Mouse (Mus musculus): ENCODE data around the gene Clstn1. TPM values are rescaled to one million over a fixed set of nuclear protein-coding genes. Genes with fewer than 3 reads are reported as not detected.

The Clstn1 gene
- polyA plus RNA-seq, 1 experiment from 2014 or later = 164 TPM

GRCm38 (mm10) chr4:149553834-149554233 is 32.4 kb upstream of the Clstn1 start:
- Histone ChIP-seq H3K4me2 (no peak overlapping the region), H3K27me3 (replicated peaks) (no peaks in the 10 kb centered on the region), H3K4me1 (no peaks in the 10 kb centered on the region), H3K9ac (no peak overlapping the region), H3K9me3 (no peaks in the 10 kb centered on the region), H3K27ac (no peak overlapping the region), H3K4me3 (no peak overlapping the region), H3K36me3 (replicated peaks) (no peaks in the 10 kb centered on the region)
- WGBS = 81% methylated on average over 7 of the region's 7 CpGs
- ATAC-seq (replicated peaks) = no peak

GRCm38 (mm10) chr4:149556111-149556510 is 30.2 kb upstream of the Clstn1 start:
- H3K27me3 ChIP-seq (replicated peaks) = no peaks in the 10 kb centered on the region
- H3K27ac ChIP-seq = no peak overlapping the region
- no peak overlapping the region for H3K4me2 ChIP-seq
- H3K36me3 ChIP-seq (replicated peaks) = 0 out of 2 replicates have a peak, but pooled peaks cover 4% of the 10 kb centered on the region
- ATAC-seq (replicated peaks) = no peak
- no peaks in the 10 kb centered on the region for H3K4me1 ChIP-seq
- WGBS = 86% methylated on average over 4 of the region's 4 CpGs
- no peaks in the 10 kb centered on the region for H3K9me3 ChIP-seq
- no peak overlapping the region for H3K4me3 ChIP-seq
- H3K9ac ChIP-seq = no peak overlapping the region

- Histone ChIP-seq H3K9ac (no peak overlapping the region), H3K36me3 (replicated peaks) (0 out of 2 replicates have a peak, but pooled peaks cover 4% of the 10 kb centered on the region), H3K4me2 (no peak overlapping the region), H3K4me1 (peaks cover 10% of the 10 kb centered on the region), H3K4me3 (no peak overlapping the region), H3K27ac (no peak overlapping the region), H3K27me3 (replicated peaks) (no peaks in the 10 kb centered on the region), H3K9me3 (no peaks in the 10 kb centered on the region)
- 87% methylated on average over 5 of the region's 5 CpGs for WGBS
- no peak for ATAC-seq (replicated peaks)
Observed at GRCm38 (mm10) chr4:149557905-149558304, 28.4 kb upstream of the Clstn1 start.

GRCm38 (mm10) chr4:149558389-149558788 is 27.9 kb upstream of the Clstn1 start:
- no peak overlapping the region for H3K9ac ChIP-seq
- H3K9me3 ChIP-seq = no peaks in the 10 kb centered on the region
- 0 out of 2 replicates have a peak, but pooled peaks cover 4% of the 10 kb centered on the region for H3K36me3 ChIP-seq (replicated peaks)
- WGBS = 91% methylated on average over 3 of the region's 3 CpGs
- peaks cover 13% of the 10 kb centered on the region for H3K4me1 ChIP-seq
- no peaks in the 10 kb centered on the region for H3K27me3 ChIP-seq (replicated peaks)
- no peak for ATAC-seq (replicated peaks)
- H3K4me3 ChIP-seq = no peak overlapping the region
- H3K4me2 ChIP-seq = no peak overlapping the region
- H3K27ac ChIP-seq = no peak overlapping the region

GRCm38 (mm10) chr4:149561392-149561791 is 24.9 kb upstream of the Clstn1 start:
- Histone ChIP-seq H3K27ac (no peak overlapping the region), H3K9ac (no peak overlapping the region), H3K4me2 (no peak overlapping the region), H3K9me3 (no peaks in the 10 kb centered on the region), H3K4me1 (peaks cover 29% of the 10 kb centered on the region), H3K4me3 (no peak overlapping the region), H3K36me3 (replicated peaks) (0 out of 2 replicates have a peak, but pooled peaks cover 4% of the 10 kb centered on the region), H3K27me3 (replicated peaks) (no peaks in the 10 kb centered on the region)
- no peak for ATAC-seq (replicated peaks)
- 89% methylated on average over 4 of the region's 4 CpGs for WGBS

- peak; percentile 61 for ATAC-seq (replicated peaks)
- Histone ChIP-seq H3K9ac (peak overlapping the region; percentile 10; the same call in 1 of the 2 replicates), H3K4me1 (peaks cover 29% of the 10 kb centered on the region), H3K36me3 (replicated peaks) (0 out of 2 replicates have a peak, but pooled peaks cover 4% of the 10 kb centered on the region), H3K27me3 (replicated peaks) (no peaks in the 10 kb centered on the region), H3K4me2 (0 out of 2 replicates have a peak overlapping the region, but pooled peaks have one; percentile 20), H3K4me3 (no peak overlapping the region), H3K27ac (peak overlapping the region; percentile 80), H3K9me3 (no peaks in the 10 kb centered on the region)
- 57% methylated on average over 21 of the region's 21 CpGs for WGBS
Observed at GRCm38 (mm10) chr4:149561986-149562904, 24.0 kb upstream of the Clstn1 start.

- no peak overlapping the region for H3K4me3 ChIP-seq
- ATAC-seq (replicated peaks) = peak; percentile 10; the same call in 1 of the 2 replicates
- 18% methylated on average over 7 of the region's 7 CpGs for WGBS
- H3K4me1 ChIP-seq = peaks cover 33% of the 10 kb centered on the region
- 0 out of 2 replicates have a peak overlapping the region, but pooled peaks have one; percentile 20 for H3K4me2 ChIP-seq
- 0 out of 2 replicates have a peak, but pooled peaks cover 4% of the 10 kb centered on the region for H3K36me3 ChIP-seq (replicated peaks)
- no peaks in the 10 kb centered on the region for H3K27me3 ChIP-seq (replicated peaks)
- H3K27ac ChIP-seq = peak overlapping the region; percentile 80
- H3K9ac ChIP-seq = peak overlapping the region; percentile 10; the same call in 1 of the 2 replicates
- no peaks in the 10 kb centered on the region for H3K9me3 ChIP-seq
Observed at GRCm38 (mm10) chr4:149562905-149563347, 23.3 kb upstream of the Clstn1 start.

GRCm38 (mm10) chr4:149563941-149564361 is 22.3 kb upstream of the Clstn1 start:
- ATAC-seq (replicated peaks) = no peak
- no peaks in the 10 kb centered on the region for H3K27me3 ChIP-seq (replicated peaks)
- 83% methylated on average over 10 of the region's 10 CpGs for WGBS
- H3K9me3 ChIP-seq = no peaks in the 10 kb centered on the region
- no peak overlapping the region for H3K9ac ChIP-seq
- H3K4me2 ChIP-seq = peak overlapping the region; percentile 40
- H3K4me1 ChIP-seq = peaks cover 33% of the 10 kb centered on the region
- no peak overlapping the region for H3K4me3 ChIP-seq
- 0 out of 2 replicates have a peak, but pooled peaks cover 4% of the 10 kb centered on the region for H3K36me3 ChIP-seq (replicated peaks)
- H3K27ac ChIP-seq = peak overlapping the region; percentile 82; the same call in 1 of the 2 replicates

GRCm38 (mm10) chr4:149564452-149565407 is 21.5 kb upstream of the Clstn1 start:
- Histone ChIP-seq H3K4me2 (peak overlapping the region; percentile 40), H3K27ac (peak overlapping the region; percentile 82), H3K27me3 (replicated peaks) (no peaks in the 10 kb centered on the region), H3K9me3 (no peaks in the 10 kb centered on the region), H3K4me1 (peaks cover 33% of the 10 kb centered on the region), H3K36me3 (replicated peaks) (no peaks in the 10 kb centered on the region), H3K9ac (no peak overlapping the region), H3K4me3 (0 out of 2 replicates have a peak overlapping the region, but pooled peaks have one; percentile 6)
- WGBS = 46% methylated on average over 20 of the region's 20 CpGs
- ATAC-seq (replicated peaks) = peak; percentile 27

GRCm38 (mm10) chr4:149567432-149568026 is 18.7 kb upstream of the Clstn1 start:
- ATAC-seq (replicated peaks) = no peak
- Histone ChIP-seq H3K4me1 (peaks cover 27% of the 10 kb centered on the region), H3K27me3 (replicated peaks) (no peaks in the 10 kb centered on the region), H3K9me3 (no peaks in the 10 kb centered on the region), H3K4me3 (no peak overlapping the region), H3K27ac (0 out of 2 replicates have a peak overlapping the region, but pooled peaks have one; percentile 3), H3K9ac (no peak overlapping the region), H3K4me2 (no peak overlapping the region), H3K36me3 (replicated peaks) (no peaks in the 10 kb centered on the region)
- WGBS = 11% methylated on average over 8 of the region's 8 CpGs

- H3K27me3 ChIP-seq (replicated peaks) = no peaks in the 10 kb centered on the region
- no peak overlapping the region for H3K9ac ChIP-seq
- 61% methylated on average over 6 of the region's 6 CpGs for WGBS
- H3K36me3 ChIP-seq (replicated peaks) = no peaks in the 10 kb centered on the region
- H3K9me3 ChIP-seq = no peaks in the 10 kb centered on the region
- peaks cover 20% of the 10 kb centered on the region for H3K4me1 ChIP-seq
- no peak overlapping the region for H3K4me2 ChIP-seq
- no peak overlapping the region for H3K27ac ChIP-seq
- ATAC-seq (replicated peaks) = no peak
- no peak overlapping the region for H3K4me3 ChIP-seq
Observed at GRCm38 (mm10) chr4:149568622-149569021, 17.6 kb upstream of the Clstn1 start.
